ENCODE assay signal across 8 mouse cellular contexts in genomic region chr5:52115821-52116317, GRCm38 (mm10).
DNase-seq lines count a peak whose midpoint lies in the region; ATAC-seq and TF ChIP-seq lines count a peak whose summit lies in the region.

No protein-coding gene starts in this region.

- peak overlapping the region; percentile 62 for H3K9ac ChIP-seq in ES-E14 (ENCODE audit: insufficient read depth, low read depth, low read length, poor library complexity, severe bottlenecking)
- H3K9ac ChIP-seq in forebrain, embryonic 15.5 days (replicated peaks) = peak overlapping the region; percentile 60
- H3K9ac ChIP-seq in liver, embryonic 15.5 days = no peak overlapping the region
- peak overlapping the region; percentile 63 for H3K9ac ChIP-seq in neural tube, embryonic 11.5 days (ENCODE audit: low read length)

- peaks cover 14% of the 10 kb centered on the region; the same call in 1 of the 2 replicates for H3K27me3 ChIP-seq in forebrain, embryonic 15.5 days
- H3K27me3 ChIP-seq in liver, embryonic 15.5 days = peaks cover 79% of the 10 kb centered on the region
- H3K27me3 ChIP-seq in neural tube, embryonic 11.5 days (ENCODE audit: control insufficient read depth, insufficient read depth, low read length) = peaks cover 21% of the 10 kb centered on the region

- H3K4me3 ChIP-seq in ES-E14 (ENCODE audit: insufficient read depth in 1 of 2, low read depth in 1 of 2, low read length in 2 of 2, poor library complexity in 1 of 2, severe bottlenecking in 1 of 2) = peak overlapping the region; percentile 81
- peak overlapping the region; percentile 61 for H3K4me3 ChIP-seq in forebrain, embryonic 15.5 days
- peak overlapping the region; percentile 58 for H3K4me3 ChIP-seq in liver, embryonic 15.5 days (replicated peaks)
- peak overlapping the region; percentile 67 for H3K4me3 ChIP-seq in neural tube, embryonic 11.5 days (ENCODE audit: low read depth, low read length)

- intact Hi-C loops in heart, postnatal 10 days (cut with DNase I) = loop anchor here (5.0 to 10.0 kb wide), 3 partner anchors 126 to 519 kb away; no protein-coding TSS in a partner anchor

- peak; percentile 74 for DNase-seq in ES-E14 (ENCODE audit: low read depth, low spot score)
- peak; percentile 71 to 79 for DNase-seq in heart, postnatal 10 days
- DNase-seq in kidney, postnatal 36 days = peak; percentile 47 to 76
- DNase-seq in neural tube, embryonic 11.5 days (ENCODE audit: low spot score) = peak; percentile 90
- peak; percentile 76 for DNase-seq in thymus, postnatal 0 days (ENCODE audit: low spot score)

- no peak overlapping the region for H3K27ac ChIP-seq in ES-E14 (ENCODE audit: insufficient read depth, low read depth, low read length, poor library complexity, severe bottlenecking)
- H3K27ac ChIP-seq in forebrain, embryonic 15.5 days (replicated peaks) = peak overlapping the region; percentile 60
- no peak overlapping the region for H3K27ac ChIP-seq in liver, embryonic 15.5 days (replicated peaks)
- H3K27ac ChIP-seq in neural tube, embryonic 11.5 days (ENCODE audit: low read depth, low read length) = 0 out of 2 replicates have a peak overlapping the region, but pooled peaks have one; percentile 14

- ATAC-seq in cerebellum, adult (ENCODE audit: insufficient number of reproducible peaks, low FRiP score, low TSS enrichment) = peak; percentile 87
- ATAC-seq in forebrain, embryonic 15.5 days (replicated peaks) = peak; percentile 89
- ATAC-seq in liver, embryonic 15.5 days (ENCODE audit: insufficient read depth) = no peak; the same call in 1 of the 2 replicates
- ATAC-seq in neural tube, embryonic 11.5 days (ENCODE audit: insufficient read depth, low FRiP score, low TSS enrichment) = peak; percentile 87

- H3K4me2 ChIP-seq in forebrain, embryonic 15.5 days (replicated peaks) = peak overlapping the region; percentile 100
- peak overlapping the region; percentile 76 for H3K4me2 ChIP-seq in liver, embryonic 15.5 days
- peak overlapping the region; percentile 90 for H3K4me2 ChIP-seq in neural tube, embryonic 11.5 days (ENCODE audit: low read depth)

- H3K4me1 ChIP-seq in ES-E14 (ENCODE audit: control insufficient read depth in 2 of 2, insufficient read depth in 2 of 2, low read length in 2 of 2, poor library complexity in 1 of 2) = peaks cover 0 to 7% of the 10 kb centered on the region in 2 experiments; a peak in 2 of 4 replicates
- peaks cover 46% of the 10 kb centered on the region for H3K4me1 ChIP-seq in forebrain, embryonic 15.5 days
- peaks cover 26% of the 10 kb centered on the region for H3K4me1 ChIP-seq in liver, embryonic 15.5 days (replicated peaks)
- peaks cover 12% of the 10 kb centered on the region; the same call in 1 of the 2 replicates for H3K4me1 ChIP-seq in neural tube, embryonic 11.5 days (ENCODE audit: control insufficient read depth, insufficient read depth, low read length)

- in situ Hi-C loops in ES-E14 (cut with MboI; ENCODE audit: low sequenced_read_pairs in 2 of 2, unreplicated experiment in 2 of 2) = no loop called here

- H3K9me3 ChIP-seq in ES-E14 (ENCODE audit: control insufficient read depth, insufficient read depth, low read depth, low read length) = no peaks in the 10 kb centered on the region
- H3K9me3 ChIP-seq in forebrain, embryonic 15.5 days = no peaks in the 10 kb centered on the region
- H3K9me3 ChIP-seq in liver, embryonic 15.5 days (replicated peaks) = no peaks in the 10 kb centered on the region
- H3K9me3 ChIP-seq in neural tube, embryonic 11.5 days (ENCODE audit: control insufficient read depth, low read length) = no peaks in the 10 kb centered on the region

- under 1% methylated on average over 39 of the region's 53 CpGs for WGBS in forebrain, embryonic 15.5 days
- under 1% methylated on average over 53 of the region's 53 CpGs for WGBS in liver, embryonic 15.5 days (ENCODE audit: insufficient replicate concordance)
- 0% methylated on average over 30 of the region's 53 CpGs for WGBS in neural tube, embryonic 11.5 days

- H3K36me3 ChIP-seq in ES-E14 (ENCODE audit: control insufficient read depth, insufficient read depth, low read length, poor library complexity, severe bottlenecking) = no peaks in the 10 kb centered on the region
- no peaks in the 10 kb centered on the region for H3K36me3 ChIP-seq in forebrain, embryonic 15.5 days
- no peaks in the 10 kb centered on the region for H3K36me3 ChIP-seq in liver, embryonic 15.5 days (replicated peaks)
- no peaks in the 10 kb centered on the region for H3K36me3 ChIP-seq in neural tube, embryonic 11.5 days (ENCODE audit: control insufficient read depth, insufficient read depth, low read length)

TF ChIP-seq in ES-E14, 5 proteins besides CTCF, POLR2A, EP300 and RAD21:
- no peak for TF ChIP-seq CHD2 (IDR thresholded peaks at IDR 0.05; ENCODE audit: low read depth, low read length)
- TF ChIP-seq MAFK (IDR thresholded peaks at IDR 0.05; ENCODE audit: insufficient read depth, low read depth, low read length) = no peak
- 0 out of 2 replicates have a peak, but pooled peaks have one; percentile 45 for TF ChIP-seq HCFC1 (IDR thresholded peaks at IDR 0.05; ENCODE audit: borderline replicate concordance, insufficient read depth, low read length)
- TF ChIP-seq ZC3H11A (IDR thresholded peaks at IDR 0.05; ENCODE audit: borderline replicate concordance, low read depth, low read length) = no peak

Comparison
In these comparisons a context has a peak if more than half of its experiments do, and no peak if none do; other contexts are left out.
1. H3K27ac ChIP-seq: peak in forebrain, embryonic 15.5 days (single experiment) and neural tube, embryonic 11.5 days (single experiment); none in ES-E14 (single experiment) and liver, embryonic 15.5 days (single experiment).
2. Peak in every context shown above with its lines, with median percentiles within 50 percentile points of each other: DNase-seq, H3K4me3 ChIP-seq and H3K4me2 ChIP-seq.